Mouse (Mus musculus) heart, embryonic 13.5 days (tissue): ENCODE data around the gene Ebf3. TPM values are rescaled to one million over a fixed set of nuclear protein-coding genes. Genes with fewer than 3 reads are reported as not detected.

ENCODE experiments used
- ATAC-seq: fragments of 200-750 bp; cut with Nextera tagmentation; 2 replicates; pipeline ENCODE4 v1.8.0; 2017; ENCODE audit warnings: moderate TSS enrichment; ENCODE audit not compliant: insufficient number of reproducible peaks, low FRiP score, low TSS enrichment; ENCODE audit errors: extremely low read depth
- H3K27ac ChIP-seq: fragments of 300-500 bp; sonication (generic); replicated peaks from 2 replicates; pipeline ENCODE4 v1.5.1; 2015; ENCODE audit warnings: moderate library complexity, mild to moderate bottlenecking, inconsistent platforms
- H3K27me3 ChIP-seq: fragments of 300-500 bp; sonication (generic); replicated peaks from 2 replicates; pipeline ENCODE4 v1.6.1; 2015; ENCODE audit warnings: mild to moderate bottlenecking, inconsistent platforms
- H3K36me3 ChIP-seq: fragments of 300-500 bp; sonication (generic); 2 replicates; pipeline ENCODE4 v1.6.1; 2015; ENCODE audit warnings: mild to moderate bottlenecking, inconsistent platforms
- H3K4me1 ChIP-seq: fragments of 300-500 bp; sonication (generic); 2 replicates; pipeline ENCODE4 v1.6.1; 2015; ENCODE audit warnings: inconsistent platforms
- H3K4me2 ChIP-seq: fragments of 300-500 bp; sonication (generic); 2 replicates; pipeline ENCODE4 v1.6.1; 2015; ENCODE audit warnings: inconsistent platforms, mild to moderate bottlenecking, moderate library complexity
- H3K4me3 ChIP-seq: fragments of 300-500 bp; sonication (generic); 2 replicates; pipeline ENCODE4 v1.5.1; 2015; ENCODE audit warnings: moderate library complexity, mild to moderate bottlenecking, inconsistent platforms
- H3K9ac ChIP-seq: fragments of 300-500 bp; sonication (generic); 2 replicates; pipeline ENCODE4 v1.6.1; 2015; ENCODE audit warnings: inconsistent platforms, mild to moderate bottlenecking, moderate library complexity
- H3K9me3 ChIP-seq: fragments of 300-500 bp; sonication (generic); 2 replicates; pipeline ENCODE4 v1.6.1; 2016; ENCODE audit warnings: inconsistent platforms
- WGBS: fragments of 180-500 bp; shearing (Covaris S2); methylation state at CpG from one replicate; pipeline ENCODE4 v1.1.7; 2015; ENCODE audit warnings: mixed read lengths; 5-methylcytosine and 5-hydroxymethylcytosine counted together
- polyA plus RNA-seq: library from polyadenylated mRNA; unstranded; fragments of >200 nt; fragmentation: Nextera tagmentation; extraction: Ambion mirVana; gene quantifications from 2 replicates; pipeline ENCODE4 v1.2.1, GENCODE M21; 2015

The Ebf3 gene
- polyA plus RNA-seq, 1 experiment from 2014 or later: 0.52 TPM

GRCm38 (mm10) chr7:137192776-137193278 is 121.4 kb downstream of the Ebf3 start:
- WGBS: 79% methylated on average over 7 of the region's 7 CpGs
- no peak for ATAC-seq
- no peak overlapping the region for H3K4me3 ChIP-seq
- H3K9me3 ChIP-seq: no peaks in the 10 kb centered on the region
- no peak overlapping the region for H3K9ac ChIP-seq
- H3K27ac ChIP-seq: no peak overlapping the region
- H3K36me3 ChIP-seq: no peaks in the 10 kb centered on the region
- H3K4me1 ChIP-seq: peaks cover 5% of the 10 kb centered on the region
- H3K4me2 ChIP-seq: no peak overlapping the region
- no peaks in the 10 kb centered on the region for H3K27me3 ChIP-seq

DNA sequence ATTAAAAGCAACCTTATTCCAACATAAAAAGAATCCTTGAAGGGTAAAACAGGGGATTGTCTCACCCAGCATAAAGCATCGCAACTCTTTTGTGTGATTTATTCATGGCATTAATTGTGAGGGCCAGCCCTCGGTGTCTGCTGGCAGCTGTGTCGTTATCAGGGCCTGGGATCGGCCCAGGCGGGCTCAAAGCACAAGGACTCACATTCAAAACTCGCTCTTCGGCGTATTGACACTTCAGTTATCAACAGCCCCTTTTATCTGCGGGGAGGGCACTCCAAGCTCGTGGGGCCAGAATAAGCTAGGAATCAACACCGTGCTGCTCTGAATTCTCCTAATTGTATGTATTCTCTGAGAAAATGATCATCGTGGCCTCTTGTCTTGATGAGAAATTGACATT is 122.4 kb downstream of the Ebf3 start:
- H3K27me3 ChIP-seq: no peaks in the 10 kb centered on the region
- no peaks in the 10 kb centered on the region for H3K36me3 ChIP-seq
- ATAC-seq: no peak
- WGBS: 33% methylated on average over 12 of the region's 12 CpGs
- H3K4me3 ChIP-seq: no peak overlapping the region
- H3K4me2 ChIP-seq: no peak overlapping the region
- no peaks in the 10 kb centered on the region for H3K9me3 ChIP-seq
- H3K9ac ChIP-seq: no peak overlapping the region
- H3K4me1 ChIP-seq: peaks cover 5% of the 10 kb centered on the region
- no peak overlapping the region for H3K27ac ChIP-seq

GRCm38 (mm10) chr7:137172278-137172677 is 142.0 kb downstream of the Ebf3 start:
- Histone ChIP-seq H3K4me2 (no peak overlapping the region), H3K27me3 (peaks cover 9% of the 10 kb centered on the region; the same call in 1 of the 2 replicates), H3K9me3 (peaks cover 5% of the 10 kb centered on the region), H3K4me3 (no peak overlapping the region), H3K4me1 (no peaks in the 10 kb centered on the region), H3K27ac (no peak overlapping the region), H3K36me3 (no peaks in the 10 kb centered on the region), H3K9ac (no peak overlapping the region)
- WGBS: 69% methylated on average over 9 of the region's 9 CpGs
- no peak for ATAC-seq

GRCm38 (mm10) chr7:137159086-137159485 is 155.2 kb downstream of the Ebf3 start:
- no peaks in the 10 kb centered on the region for H3K4me1 ChIP-seq
- no peak overlapping the region for H3K4me2 ChIP-seq
- H3K36me3 ChIP-seq: no peaks in the 10 kb centered on the region
- no peak overlapping the region for H3K9ac ChIP-seq
- no peak for ATAC-seq
- H3K4me3 ChIP-seq: no peak overlapping the region
- no peak overlapping the region for H3K27ac ChIP-seq
- no peaks in the 10 kb centered on the region for H3K9me3 ChIP-seq
- 0 out of 2 replicates have a peak, but pooled peaks cover 6% of the 10 kb centered on the region for H3K27me3 ChIP-seq

GRCm38 (mm10) chr7:137154623-137155022 is 159.6 kb downstream of the Ebf3 start:
- ATAC-seq: no peak

DNA sequence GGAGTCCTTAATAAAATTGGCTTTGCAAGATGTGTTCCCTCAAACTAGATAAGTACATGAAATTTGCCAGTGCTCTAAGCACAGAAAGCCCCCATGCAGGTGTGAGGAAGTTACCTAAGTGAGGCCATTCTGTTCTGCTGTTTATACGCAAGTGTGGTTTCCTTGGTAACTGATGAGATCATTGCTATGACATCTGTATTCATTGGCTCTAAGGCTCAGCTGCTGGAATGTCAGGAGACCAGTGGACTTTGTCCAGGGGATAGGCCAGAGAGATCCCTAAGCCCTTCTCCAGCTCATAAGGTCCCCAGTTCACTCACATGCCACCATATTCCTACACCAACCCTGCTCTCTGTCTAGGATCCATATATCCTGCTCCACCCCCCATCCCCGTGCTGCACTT is 162.4 kb downstream of the Ebf3 start:
- Histone ChIP-seq H3K4me2 (no peak overlapping the region), H3K4me1 (no peaks in the 10 kb centered on the region), H3K27me3 (no peaks in the 10 kb centered on the region), H3K36me3 (no peaks in the 10 kb centered on the region), H3K9ac (no peak overlapping the region), H3K27ac (no peak overlapping the region), H3K4me3 (no peak overlapping the region), H3K9me3 (no peaks in the 10 kb centered on the region)
- WGBS: 77% methylated on average over 2 of the region's 2 CpGs
- ATAC-seq: no peak

More at GRCm38 (mm10) chr7:137154623-137155022, 159.6 kb downstream of the Ebf3 start:
- Histone ChIP-seq H3K27ac (no peak overlapping the region), H3K4me1 (no peaks in the 10 kb centered on the region), H3K9ac (no peak overlapping the region), H3K9me3 (no peaks in the 10 kb centered on the region), H3K36me3 (no peaks in the 10 kb centered on the region), H3K4me2 (no peak overlapping the region), H3K27me3 (no peaks in the 10 kb centered on the region), H3K4me3 (no peak overlapping the region)
- 74% methylated on average over 2 of the region's 2 CpGs for WGBS

DNA sequence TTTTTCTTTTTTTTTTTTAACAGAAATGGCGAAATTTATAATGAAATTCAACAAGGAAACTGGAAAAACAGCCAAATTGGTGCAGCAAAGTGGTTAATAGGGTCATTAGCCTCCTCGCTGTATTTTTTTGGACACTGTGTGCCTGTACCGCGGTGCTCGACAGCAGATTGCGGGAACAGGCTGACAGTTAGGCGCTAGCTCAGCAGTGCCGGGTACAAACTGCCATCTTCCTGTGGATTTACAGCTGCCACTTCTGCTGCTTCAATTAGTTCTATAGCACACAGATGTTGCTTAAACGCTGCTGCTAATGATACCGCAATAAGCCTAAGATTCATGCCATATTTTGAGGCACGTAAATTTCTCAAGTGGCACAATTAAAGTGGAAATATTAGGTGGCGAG is 167.1 kb downstream of the Ebf3 start:
- Histone ChIP-seq H3K9ac (no peak overlapping the region), H3K27ac (no peak overlapping the region), H3K4me2 (no peak overlapping the region), H3K27me3 (no peaks in the 10 kb centered on the region; the same call in 1 of the 2 replicates), H3K4me1 (no peaks in the 10 kb centered on the region), H3K36me3 (no peaks in the 10 kb centered on the region), H3K4me3 (no peak overlapping the region), H3K9me3 (no peaks in the 10 kb centered on the region)
- ATAC-seq: no peak
- 83% methylated on average over 12 of the region's 12 CpGs for WGBS

Other genes with a start within 250 kb of the Ebf3 start
- gene 9430038I01Rik, start 96.3 kb upstream of the Ebf3 start, polyA plus RNA-seq: 14.5 and 15.9 TPM in 2 replicates
- gene Glrx3, start 123.2 kb upstream of the Ebf3 start, polyA plus RNA-seq: 174 and 193 TPM in 2 replicates